Mouse (Mus musculus) gastrocnemius, postnatal 14 days (tissue): Measurements from ENCODE around the gene Srpk2. TPM values are rescaled to one million over a fixed set of nuclear protein-coding genes. Genes with fewer than 3 reads are reported as not detected.

Experiments
- DNase-seq: peaks from one replicate; pipeline ENCODE4 v3.0.0; 2021; ENCODE audit warnings: mixed read lengths
- intact Hi-C: fragments of 180-260 bp; cut with DNase I; formaldehyde crosslinking; loops from one replicate; pipeline ENCODE4 v1.15.1; 2025; ENCODE audit warnings: low total_unique reads
- total RNA-seq, 2 experiments: library from RNA; stranded (reverse); gene quantifications; 2 replicates each; pipeline ENCODE4 v1.2.3; 2021

The Srpk2 gene
- total RNA-seq, 2 experiments from 2014 or later = 23.8 to 31.2 TPM

DNA sequence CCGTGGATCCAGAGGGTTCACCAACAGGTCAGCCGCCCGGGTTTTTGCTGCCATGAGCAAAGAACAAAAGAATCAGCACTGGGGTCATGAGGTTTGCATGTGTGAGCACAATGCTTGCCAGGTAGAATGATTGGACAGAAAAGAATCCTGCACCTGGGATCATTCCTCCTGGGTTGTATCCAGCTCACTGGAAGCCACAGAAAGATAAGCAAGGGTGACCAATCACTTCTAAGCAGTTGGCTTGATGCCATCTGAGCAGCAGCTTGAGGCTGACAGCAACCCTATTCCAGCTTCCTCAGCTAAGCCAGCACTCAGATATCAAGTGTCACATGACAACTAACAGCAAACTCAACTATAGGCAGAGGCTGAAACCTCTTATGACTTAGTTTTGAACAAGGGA, 165.7 kb downstream of the Srpk2 start:
- DNase-seq = peak; percentile 23
- intact Hi-C loops = no loop called here

GRCm38 (mm10) chr5:23517839-23518238, 166.6 kb downstream of the Srpk2 start:
- DNase-seq = no peak
- intact Hi-C loops = no loop called here

DNA sequence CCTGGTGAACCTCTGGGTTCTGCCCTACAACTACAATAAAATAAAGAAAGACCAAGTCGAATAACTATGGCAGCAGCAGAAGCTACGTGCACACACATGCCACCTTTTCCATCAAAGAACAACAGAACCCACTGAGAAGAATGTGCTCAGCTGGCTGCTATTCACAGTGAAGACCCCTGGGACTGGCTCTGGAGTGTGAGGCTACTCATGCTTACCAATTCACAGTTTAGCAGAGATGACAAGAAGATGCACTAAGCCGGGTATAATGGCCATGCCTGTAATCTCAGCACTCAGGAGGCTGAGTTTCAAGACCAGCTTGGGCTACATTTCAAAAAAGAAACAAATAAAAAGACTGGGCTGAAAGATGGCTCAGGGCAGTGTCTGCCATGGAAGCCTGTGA, 167.5 kb downstream of the Srpk2 start:
- intact Hi-C loops = no loop called here
- DNase-seq = no peak

DNA sequence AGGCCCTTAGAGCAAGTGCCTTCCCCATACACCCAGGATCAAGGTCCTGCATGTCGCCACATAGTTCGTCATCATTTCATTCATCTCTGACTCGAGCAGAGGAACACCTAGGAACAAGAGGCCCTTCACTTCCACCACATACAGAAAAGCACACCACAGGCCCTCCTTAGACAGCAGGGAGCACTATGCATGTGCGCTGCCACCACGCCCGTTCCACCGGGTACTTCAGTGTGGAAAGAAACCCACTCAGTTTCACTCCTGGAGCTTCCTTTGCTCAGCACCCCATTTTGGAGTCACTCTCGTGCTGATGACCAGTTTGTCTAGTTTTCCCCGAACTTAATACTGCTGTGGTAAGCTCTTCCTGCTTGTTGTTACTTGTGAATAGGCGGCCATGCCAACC, 169.4 kb downstream of the Srpk2 start:
- intact Hi-C loops = no loop called here

GRCm38 (mm10) chr5:23513468-23513867, 170.9 kb downstream of the Srpk2 start:
- intact Hi-C loops = no loop called here
- no peak for DNase-seq

More for the DNA sequence above, 169.4 kb downstream of the Srpk2 start:
- no peak for DNase-seq

DNA sequence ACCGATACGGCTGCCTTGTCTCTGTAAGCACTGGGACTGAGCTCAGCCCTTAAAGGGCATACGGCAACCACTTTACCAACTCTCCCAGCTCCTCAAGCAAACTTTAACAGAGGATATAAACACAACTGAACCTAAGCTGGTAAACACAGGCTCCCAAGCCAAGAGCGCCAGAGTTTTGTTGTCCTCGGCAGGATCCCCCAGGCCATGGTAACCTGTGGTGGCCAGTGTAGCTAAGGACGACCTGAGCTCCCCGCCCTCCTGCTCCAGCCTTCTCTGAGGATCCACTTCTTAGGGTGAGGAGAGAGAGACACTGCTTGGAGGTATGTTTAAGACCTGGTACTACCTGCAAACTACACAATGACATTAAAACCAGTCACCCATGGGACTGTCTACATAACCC, 171.9 kb downstream of the Srpk2 start:
- DNase-seq = no peak
- intact Hi-C loops = no loop called here

- DNase-seq = no peak
- intact Hi-C loops = no loop called here
Observed at GRCm38 (mm10) chr5:23511456-23511855, 173.0 kb downstream of the Srpk2 start.

- intact Hi-C loops = no loop called here
- no peak for DNase-seq
Observed at GRCm38 (mm10) chr5:23508630-23509029, 175.8 kb downstream of the Srpk2 start.

- no peak for DNase-seq
- intact Hi-C loops = no loop called here
Observed at GRCm38 (mm10) chr5:23507210-23507609, 177.2 kb downstream of the Srpk2 start.

- no peak for DNase-seq
- intact Hi-C loops = no loop called here
Observed at GRCm38 (mm10) chr5:23505578-23505977, 178.8 kb downstream of the Srpk2 start.

GRCm38 (mm10) chr5:23502317-23502937, 182.0 kb downstream of the Srpk2 start:
- intact Hi-C loops = no loop called here

DNA sequence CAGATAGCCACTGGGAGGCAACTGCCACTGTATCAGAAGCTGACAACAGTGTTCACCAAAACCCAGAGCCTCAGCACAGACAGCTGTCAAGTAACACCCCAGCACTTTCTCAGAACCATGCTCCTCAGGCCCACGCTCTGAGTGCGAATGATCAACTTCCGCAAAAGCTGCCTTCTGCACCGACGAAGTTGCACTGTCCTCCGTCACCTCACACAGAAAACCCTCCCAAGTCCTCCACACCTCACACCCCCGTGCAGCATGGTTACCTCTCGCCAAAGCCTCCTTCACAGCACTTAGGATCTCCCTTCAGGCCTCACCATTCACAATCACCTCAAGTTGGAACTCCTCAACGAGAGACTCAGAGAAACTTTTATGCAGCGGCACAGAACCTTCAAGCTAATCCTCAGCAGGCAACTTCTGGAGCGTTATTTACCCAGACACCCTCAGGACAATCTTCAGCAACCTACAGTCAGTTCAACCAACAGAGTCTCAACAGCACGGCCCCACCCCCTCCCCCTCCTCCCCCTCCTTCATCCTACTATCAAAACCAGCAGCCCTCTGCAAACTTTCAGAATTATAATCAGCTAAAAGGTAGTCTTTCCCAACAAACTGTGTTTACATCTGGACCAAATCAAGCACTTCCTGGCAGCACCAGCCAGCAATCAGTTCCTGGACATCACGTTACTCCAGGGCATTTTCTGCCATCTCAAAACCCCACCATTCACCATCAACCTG, 182.7 kb downstream of the Srpk2 start:
- intact Hi-C loops = no loop called here
- DNase-seq = no peak

More at GRCm38 (mm10) chr5:23502317-23502937, 182.0 kb downstream of the Srpk2 start:
- no peak for DNase-seq

- DNase-seq = no peak
- intact Hi-C loops = no loop called here
Observed at GRCm38 (mm10) chr5:23500715-23501114, 183.7 kb downstream of the Srpk2 start.

DNA sequence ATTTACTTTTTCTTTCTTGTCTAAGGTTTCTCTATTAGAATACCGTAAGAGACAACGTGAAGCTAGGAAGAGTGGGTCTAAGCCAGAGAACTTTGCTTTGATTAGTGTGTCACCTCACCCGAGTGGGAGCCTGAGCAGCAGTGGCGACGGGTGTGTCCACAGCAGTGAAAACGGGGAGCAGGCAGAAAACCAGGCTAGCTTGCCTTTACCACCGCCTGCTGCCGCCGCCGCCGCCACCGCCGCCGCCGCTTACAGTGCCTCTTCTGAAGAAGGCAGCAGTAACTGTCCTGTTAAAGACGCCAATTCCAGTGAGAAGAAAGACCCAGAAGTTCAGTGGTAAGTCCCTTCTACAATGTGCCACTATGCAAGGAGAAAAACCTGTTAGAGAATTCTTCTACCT, 185.2 kb downstream of the Srpk2 start:
- no peak for DNase-seq
- intact Hi-C loops = no loop called here

- intact Hi-C loops = no loop called here
Observed at GRCm38 (mm10) chr5:23497920-23498319, 186.5 kb downstream of the Srpk2 start.

DNA sequence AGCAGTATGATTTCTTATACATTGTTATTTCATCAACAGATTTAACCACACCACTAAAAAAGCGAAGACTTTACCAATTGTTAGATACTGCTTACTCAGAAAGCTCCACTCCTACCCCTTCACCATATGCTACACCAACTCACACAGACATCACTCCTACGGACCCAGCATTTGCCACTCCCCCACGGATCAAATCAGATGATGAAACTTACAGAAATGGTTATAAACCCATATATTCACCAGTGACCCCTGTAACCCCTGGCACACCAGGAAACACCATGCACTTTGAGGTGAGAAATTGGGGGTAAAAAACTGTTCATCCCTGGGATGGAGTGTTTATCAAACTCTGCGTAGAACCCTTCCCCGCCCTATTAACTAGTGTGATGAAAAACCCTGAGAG, 187.5 kb downstream of the Srpk2 start:
- DNase-seq = no peak
- intact Hi-C loops = no loop called here

More at GRCm38 (mm10) chr5:23497920-23498319, 186.5 kb downstream of the Srpk2 start:
- DNase-seq = no peak

- intact Hi-C loops = no loop called here
- no peak for DNase-seq
Observed at GRCm38 (mm10) chr5:23496396-23496795, 188.0 kb downstream of the Srpk2 start.

GRCm38 (mm10) chr5:23490797-23491196, 193.6 kb downstream of the Srpk2 start:
- intact Hi-C loops = no loop called here
- no peak for DNase-seq

DNA sequence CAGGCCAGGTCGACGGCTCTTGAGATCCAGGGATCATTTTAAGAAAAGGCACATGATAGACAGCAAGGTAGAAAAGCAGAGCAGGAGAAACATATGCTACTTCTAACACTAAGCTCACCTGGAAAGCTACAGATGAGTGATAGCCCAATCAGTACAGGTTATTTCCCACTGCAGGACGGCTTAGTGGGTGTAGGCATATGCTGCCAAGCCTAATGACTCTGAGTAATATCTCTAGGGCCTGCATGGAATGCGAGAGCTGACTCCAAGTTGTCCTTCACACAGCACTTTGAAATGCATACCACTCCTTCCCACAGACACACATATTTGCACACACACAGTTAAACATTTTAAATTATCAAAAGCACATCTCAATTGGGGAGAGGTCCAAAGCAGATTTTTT, 195.2 kb downstream of the Srpk2 start:
- intact Hi-C loops = loop anchor here (10.0 kb wide), 1 partner anchor 64 kb away; no protein-coding TSS in a partner anchor
- no peak for DNase-seq

GRCm38 (mm10) chr5:23483811-23484210, 200.6 kb downstream of the Srpk2 start:
- intact Hi-C loops = loop anchor here (10.0 kb wide), 1 partner anchor 59 kb away; no protein-coding TSS in a partner anchor
- no peak for DNase-seq
